Mouse (Mus musculus) midbrain, postnatal 0 days (tissue): Measurements from ENCODE around the gene Plpp4. TPM values are rescaled to one million over a fixed set of nuclear protein-coding genes. Genes with fewer than 3 reads are reported as not detected.
A peak's percentile ranks its signal among the peaks of the same experiment; 100 is the strongest.

Experiments
- ATAC-seq: fragments of 200-750 bp; cut with Nextera tagmentation; 2 replicates; pipeline ENCODE4 v1.8.0; 2017; ENCODE audit warnings: moderate number of reproducible peaks, mild to moderate bottlenecking, moderate TSS enrichment, moderate library complexity; ENCODE audit not compliant: low FRiP score
- DNase-seq: peaks from one replicate; pipeline ENCODE4 v3.0.0-alpha.2; 2015; ENCODE audit warnings: low spot score
- H3K27ac ChIP-seq: fragments of 300-500 bp; sonication (generic); 2 replicates; pipeline ENCODE4 v1.5.1; 2014; ENCODE audit warnings: low read depth, mild to moderate bottlenecking, low read length, mixed read lengths
- H3K27me3 ChIP-seq: fragments of 300-500 bp; sonication (generic); 2 replicates; pipeline ENCODE4 v1.6.1; 2014; ENCODE audit warnings: low read length, control low read depth, mixed read lengths; ENCODE audit not compliant: insufficient read depth
- H3K36me3 ChIP-seq: fragments of 300-500 bp; sonication (generic); 2 replicates; pipeline ENCODE4 v1.6.1; 2014; ENCODE audit warnings: low read length, control low read depth, mixed read lengths; ENCODE audit not compliant: insufficient read depth
- H3K4me1 ChIP-seq: fragments of 300-500 bp; sonication (generic); 2 replicates; pipeline ENCODE4 v1.6.1; 2014; ENCODE audit warnings: mild to moderate bottlenecking, control low read depth, antibody characterized with exemption, low read length, mixed read lengths; ENCODE audit not compliant: insufficient read depth
- H3K4me2 ChIP-seq: fragments of 300-500 bp; sonication (generic); 2 replicates; pipeline ENCODE4 v1.6.1; 2014; ENCODE audit warnings: low read depth, mild to moderate bottlenecking, low read length, mixed read lengths; ENCODE audit not compliant: poor library complexity, severe bottlenecking
- H3K4me3 ChIP-seq: fragments of 300-500 bp; sonication (generic); 2 replicates; pipeline ENCODE4 v1.5.1; 2014; ENCODE audit warnings: low read depth, mild to moderate bottlenecking, low read length, moderate library complexity
- H3K9ac ChIP-seq: fragments of 300-500 bp; sonication (generic); replicated peaks from 2 replicates; pipeline ENCODE4 v1.6.1; 2014; ENCODE audit warnings: mild to moderate bottlenecking, low read length, moderate library complexity, mixed read lengths; ENCODE audit not compliant: poor library complexity, severe bottlenecking
- H3K9me3 ChIP-seq: fragments of 300-500 bp; sonication (generic); 2 replicates; pipeline ENCODE4 v1.6.1; 2016; ENCODE audit warnings: low read length, control low read depth
- CTCF ChIP-seq: IDR thresholded peaks from 2 replicates; pipeline ENCODE4 v1.5.1; 2016; ENCODE audit warnings: antibody characterized with exemption, mild to moderate bottlenecking
- WGBS: fragments of 180-500 bp; shearing (Covaris S2); extraction: QIAGEN DNeasy Blood & Tissue Kit; methylation state at CpG from one replicate; pipeline ENCODE4 v1.1.7; 2014; 5-methylcytosine and 5-hydroxymethylcytosine counted together
- polyA plus RNA-seq: library from polyadenylated mRNA; unstranded; fragments of >200 nt; fragmentation: Nextera tagmentation; extraction: Ambion mirVana; gene quantifications from 2 replicates; pipeline ENCODE4 v1.2.1, GENCODE M21; 2015
- total RNA-seq: library from RNA; depleted of rRNA; stranded (reverse); fragments of >200 nt; gene quantifications from 2 replicates; pipeline ENCODE4 v1.2.3, GENCODE M21; 2014

Plpp4 gene
- total and polyA plus RNA-seq, 2 experiments from 2014 or later, result 12.7 to 25.0 TPM

GRCm38 (mm10) chr7:129402695-129403364 lies 146.0 kb downstream of the Plpp4 start:
- H3K4me1 ChIP-seq, result peaks cover 15% of the 10 kb centered on the region
- ATAC-seq (peak; percentile 68), DNase-seq (peak; percentile 86)
- no peak overlapping the region; the same call in 1 of the 2 replicates for H3K4me2 ChIP-seq
- H3K4me3 ChIP-seq, result no peak overlapping the region
- no peaks in the 10 kb centered on the region for H3K9me3 ChIP-seq
- TF ChIP-seq CTCF, result no peak
- no peak overlapping the region; the same call in 1 of the 2 replicates for H3K9ac ChIP-seq
- no peaks in the 10 kb centered on the region for H3K27me3 ChIP-seq
- no peaks in the 10 kb centered on the region for H3K36me3 ChIP-seq
- 24% methylated on average over 13 of the region's 13 CpGs for WGBS
- no peak overlapping the region for H3K27ac ChIP-seq

GRCm38 (mm10) chr7:129406069-129406468 lies 149.2 kb downstream of the Plpp4 start:
- Histone ChIP-seq H3K4me3 (no peak overlapping the region), H3K9ac (no peak overlapping the region), H3K27me3 (no peaks in the 10 kb centered on the region), H3K4me1 (peaks cover 28% of the 10 kb centered on the region), H3K4me2 (no peak overlapping the region), H3K9me3 (no peaks in the 10 kb centered on the region), H3K27ac (no peak overlapping the region), H3K36me3 (no peaks in the 10 kb centered on the region)
- DNase-seq (no peak), ATAC-seq (no peak)
- TF ChIP-seq CTCF, result no peak
- 34% methylated on average over 7 of the region's 7 CpGs for WGBS

- no peak for TF ChIP-seq CTCF
- Histone ChIP-seq H3K27me3 (no peaks in the 10 kb centered on the region), H3K4me3 (no peak overlapping the region), H3K9me3 (no peaks in the 10 kb centered on the region), H3K9ac (no peak overlapping the region), H3K36me3 (no peaks in the 10 kb centered on the region), H3K4me2 (no peak overlapping the region), H3K4me1 (peaks cover 13% of the 10 kb centered on the region; the same call in 1 of the 2 replicates), H3K27ac (no peak overlapping the region)
- ATAC-seq (no peak), DNase-seq (no peak)
- WGBS, result 50% methylated on average over 2 of the region's 2 CpGs
Observed at GRCm38 (mm10) chr7:129412695-129413094, 155.9 kb downstream of the Plpp4 start.

GRCm38 (mm10) chr7:129415179-129415578 lies 158.3 kb downstream of the Plpp4 start:
- Histone ChIP-seq H3K9me3 (no peaks in the 10 kb centered on the region), H3K4me2 (no peak overlapping the region), H3K4me1 (peaks cover 4% of the 10 kb centered on the region; the same call in 1 of the 2 replicates), H3K36me3 (no peaks in the 10 kb centered on the region), H3K4me3 (no peak overlapping the region), H3K27me3 (no peaks in the 10 kb centered on the region), H3K9ac (no peak overlapping the region), H3K27ac (no peak overlapping the region)
- no peak for ATAC-seq
- peak; percentile 73 for DNase-seq
- no peak for TF ChIP-seq CTCF
- 21% methylated on average over 4 of the region's 4 CpGs for WGBS

GRCm38 (mm10) chr7:129421181-129421580 lies 164.3 kb downstream of the Plpp4 start:
- H3K4me1 ChIP-seq, result no peaks in the 10 kb centered on the region
- ATAC-seq (no peak), DNase-seq (no peak)
- H3K4me2 ChIP-seq, result no peak overlapping the region
- H3K4me3 ChIP-seq, result no peak overlapping the region
- no peaks in the 10 kb centered on the region for H3K36me3 ChIP-seq
- no peak overlapping the region for H3K27ac ChIP-seq
- no peaks in the 10 kb centered on the region for H3K27me3 ChIP-seq
- H3K9ac ChIP-seq, result no peak overlapping the region
- TF ChIP-seq CTCF, result no peak
- WGBS, result 44% methylated on average over 1 of the region's 1 CpGs
- no peaks in the 10 kb centered on the region for H3K9me3 ChIP-seq

- no peak for ATAC-seq
- Histone ChIP-seq H3K4me1 (no peaks in the 10 kb centered on the region), H3K9me3 (no peaks in the 10 kb centered on the region), H3K36me3 (no peaks in the 10 kb centered on the region), H3K4me2 (no peak overlapping the region), H3K27me3 (no peaks in the 10 kb centered on the region), H3K9ac (no peak overlapping the region), H3K27ac (no peak overlapping the region), H3K4me3 (no peak overlapping the region)
- no peak for DNase-seq
- no peak for TF ChIP-seq CTCF
- 21% methylated on average over 2 of the region's 2 CpGs for WGBS
Observed at GRCm38 (mm10) chr7:129425554-129425953, 168.7 kb downstream of the Plpp4 start.
